Mouse (Mus musculus) hindbrain, embryonic 16.5 days (tissue): Measurements from ENCODE around the gene Axl. TPM values are rescaled to one million over a fixed set of nuclear protein-coding genes. Genes with fewer than 3 reads are reported as not detected.
A peak's percentile ranks its signal among the peaks of the same experiment; 100 is the strongest.
"Not testable (repeated sequence)": the region's sequence is repeated elsewhere in the genome, so short reads cannot be mapped to it uniquely, and the experiment has no call there.

Experiments used
- ATAC-seq: fragments of 200-750 bp; cut with Nextera tagmentation; 2 replicates; pipeline ENCODE4 v1.8.0; 2017; ENCODE audit warnings: moderate TSS enrichment, moderate library complexity
- H3K27ac ChIP-seq: fragments of 300-500 bp; sonication (generic); 2 replicates; pipeline ENCODE4 v1.5.1; 2014; ENCODE audit warnings: low read depth, mild to moderate bottlenecking, control low read depth, low read length, moderate library complexity
- H3K27me3 ChIP-seq: fragments of 300-500 bp; sonication (generic); replicated peaks from 2 replicates; pipeline ENCODE4 v1.6.1; 2014; ENCODE audit warnings: low read length; ENCODE audit not compliant: control insufficient read depth, insufficient read depth
- H3K36me3 ChIP-seq: fragments of 300-500 bp; sonication (generic); 2 replicates; pipeline ENCODE4 v1.6.1; 2014; ENCODE audit warnings: mild to moderate bottlenecking, low read length, moderate library complexity, mixed read lengths; ENCODE audit not compliant: control insufficient read depth, insufficient read depth
- H3K4me1 ChIP-seq: fragments of 300-500 bp; sonication (generic); 2 replicates; pipeline ENCODE4 v1.6.1; 2014; ENCODE audit warnings: low read depth, low read length; ENCODE audit not compliant: control insufficient read depth, insufficient read depth
- H3K4me2 ChIP-seq: fragments of 300-500 bp; sonication (generic); 2 replicates; pipeline ENCODE4 v1.6.1; 2014; ENCODE audit warnings: mild to moderate bottlenecking, low read length, control low read depth, moderate library complexity
- H3K4me3 ChIP-seq: fragments of 300-500 bp; sonication (generic); 2 replicates; pipeline ENCODE4 v1.5.1; 2014; ENCODE audit warnings: mild to moderate bottlenecking, low read length, control low read depth, moderate library complexity
- H3K9ac ChIP-seq: fragments of 300-500 bp; sonication (generic); 2 replicates; pipeline ENCODE4 v1.6.1; 2014; ENCODE audit warnings: low read depth, mild to moderate bottlenecking, control low read depth, low read length, moderate library complexity
- H3K9me3 ChIP-seq: fragments of 300-500 bp; sonication (generic); 2 replicates; pipeline ENCODE4 v1.6.1; 2014; ENCODE audit warnings: mild to moderate bottlenecking, low read length, moderate library complexity; ENCODE audit not compliant: control insufficient read depth
- WGBS: fragments of 180-500 bp; shearing (Covaris S2); extraction: QIAGEN DNeasy Blood & Tissue Kit; methylation state at CpG from one replicate; pipeline ENCODE4 v1.1.7; 2014; 5-methylcytosine and 5-hydroxymethylcytosine counted together
- polyA plus RNA-seq: library from polyadenylated mRNA; unstranded; fragments of >200 nt; fragmentation: Nextera tagmentation; extraction: Ambion mirVana; gene quantifications from 2 replicates; pipeline ENCODE4 v1.2.1, GENCODE M21; 2015

Gene Axl
- polyA plus RNA-seq, 1 experiment from 2014 or later: 18.1 TPM

DNA sequence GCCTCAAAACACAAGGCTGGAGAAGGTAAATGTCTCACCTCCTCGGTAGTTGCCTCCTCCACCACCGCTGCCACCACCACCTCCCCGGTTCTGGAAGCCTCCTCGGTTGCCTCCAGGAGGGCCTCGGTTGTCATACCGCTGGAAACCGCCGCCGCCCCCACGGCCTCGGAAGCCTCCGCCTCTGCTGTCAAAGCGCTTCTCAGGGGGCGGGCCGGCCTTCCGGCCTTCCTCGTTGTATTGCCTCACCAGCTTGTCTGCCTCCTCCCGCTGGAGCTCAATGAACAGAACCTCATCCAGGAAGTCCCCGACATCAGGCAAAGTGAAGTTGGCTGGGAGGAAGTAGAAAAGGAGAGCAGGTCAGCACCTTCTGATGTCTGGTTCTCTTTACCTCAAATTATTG, 62.6 kb downstream of the Axl start:
- H3K4me1 ChIP-seq: no peaks in the 10 kb centered on the region
- ATAC-seq: no peak
- 89% methylated on average over 19 of the region's 19 CpGs for WGBS

DNA sequence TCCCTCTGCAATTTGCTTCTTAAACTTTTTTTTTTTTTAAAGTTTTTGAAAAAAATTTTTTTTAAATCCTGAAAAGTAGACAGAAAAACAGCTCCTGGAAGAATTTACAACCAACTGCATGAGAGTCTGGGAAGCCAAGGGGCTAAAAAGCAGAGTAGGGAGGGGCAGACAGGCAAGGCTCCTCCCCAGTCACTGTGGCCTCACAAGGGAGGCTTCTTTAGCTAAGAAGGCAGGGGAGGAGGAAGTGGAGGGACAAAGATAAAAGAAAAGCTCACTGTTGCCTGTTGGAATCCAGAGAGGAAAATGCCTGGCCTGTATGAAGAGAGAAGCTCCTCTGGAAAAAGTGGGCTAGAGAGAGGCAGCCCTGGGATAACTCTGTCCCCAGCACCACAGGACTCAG, 66.7 kb downstream of the Axl start:
- peaks cover 18% of the 10 kb centered on the region for H3K4me1 ChIP-seq
- not testable (repeated sequence) for H3K9ac ChIP-seq, H3K27ac ChIP-seq, ATAC-seq, H3K4me2 ChIP-seq, H3K9me3 ChIP-seq, H3K27me3 ChIP-seq, H3K4me3 ChIP-seq
- H3K36me3 ChIP-seq: peaks cover 44% of the 10 kb centered on the region

More for the DNA sequence above, 62.6 kb downstream of the Axl start:
- peaks cover 71% of the 10 kb centered on the region for H3K36me3 ChIP-seq
- H3K4me2 ChIP-seq: no peak overlapping the region
- H3K9me3 ChIP-seq: no peaks in the 10 kb centered on the region
- no peak overlapping the region for H3K9ac ChIP-seq
- no peak overlapping the region for H3K27ac ChIP-seq
- no peaks in the 10 kb centered on the region for H3K27me3 ChIP-seq
- no peak overlapping the region for H3K4me3 ChIP-seq

- Histone ChIP-seq H3K27me3 (no peaks in the 10 kb centered on the region), H3K9me3 (no peaks in the 10 kb centered on the region), H3K4me2 (no peak overlapping the region), H3K9ac (no peak overlapping the region), H3K4me3 (no peak overlapping the region), H3K4me1 (peaks cover 18% of the 10 kb centered on the region), H3K27ac (no peak overlapping the region), H3K36me3 (peaks cover 36% of the 10 kb centered on the region)
- 90% methylated on average over 5 of the region's 5 CpGs for WGBS
- no peak for ATAC-seq
Measured at GRCm38 (mm10) chr7:25720760-25721159, 67.7 kb downstream of the Axl start.

GRCm38 (mm10) chr7:25719761-25720610, 68.5 kb downstream of the Axl start:
- peaks cover 18% of the 10 kb centered on the region for H3K4me1 ChIP-seq
- no peaks in the 10 kb centered on the region for H3K27me3 ChIP-seq
- H3K4me3 ChIP-seq: no peak overlapping the region
- H3K9me3 ChIP-seq: no peaks in the 10 kb centered on the region
- H3K9ac ChIP-seq: no peak overlapping the region
- 63% methylated on average over 10 of the region's 10 CpGs for WGBS
- H3K36me3 ChIP-seq: peaks cover 35% of the 10 kb centered on the region
- peak; percentile 53 for ATAC-seq
- H3K27ac ChIP-seq: no peak overlapping the region
- no peak overlapping the region for H3K4me2 ChIP-seq

DNA sequence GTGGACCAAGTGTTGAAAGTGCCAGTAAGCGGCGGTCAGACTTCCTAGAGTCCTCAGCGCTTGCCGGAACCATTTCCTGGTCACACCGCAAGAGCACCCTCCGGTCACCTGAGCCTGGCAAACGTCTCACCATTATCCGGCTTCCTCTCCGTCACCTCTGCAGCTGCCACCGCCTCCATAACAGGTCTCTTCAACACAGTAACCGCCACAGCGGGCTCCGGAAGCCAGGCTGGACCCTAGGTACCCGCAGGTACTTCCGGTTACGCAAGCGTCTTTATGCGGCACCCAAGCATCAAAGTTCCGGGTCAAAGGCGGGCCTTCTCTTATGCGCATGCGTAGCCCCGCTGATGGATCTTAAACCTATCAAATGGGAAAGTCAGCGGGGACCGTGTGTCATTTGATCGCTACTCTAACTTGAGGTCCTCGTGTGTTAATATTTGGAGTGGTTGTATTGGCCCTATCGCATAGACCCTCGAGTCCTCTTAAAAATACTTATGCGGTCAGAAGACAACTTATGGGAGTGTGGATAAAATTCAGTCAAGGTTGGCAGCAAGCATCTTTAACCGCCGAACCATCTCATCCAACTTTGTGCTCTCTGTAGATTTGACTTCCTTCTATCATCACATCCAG, 69.6 kb downstream of the Axl start, which contains the start of gene Ccdc97:
Gene Ccdc97 (minus strand): TSS at position 301 of the 630 bp plus-strand sequence.
- WGBS: 5% methylated on average over 32 of the region's 32 CpGs
- Histone ChIP-seq H3K4me2 (peak within 1 kb of the TSS; percentile 81), H3K4me3 (peak within 1 kb of the TSS; percentile 62), H3K9ac (peak within 1 kb of the TSS; percentile 68), H3K36me3 (peaks cover 36% of the 10 kb centered on the region), H3K27me3 (no peaks in the 10 kb centered on the region), H3K4me1 (peaks cover 18% of the 10 kb centered on the region), H3K9me3 (no peaks in the 10 kb centered on the region), H3K27ac (peak within 1 kb of the TSS; percentile 68)
- ATAC-seq: peak; percentile 90

DNA sequence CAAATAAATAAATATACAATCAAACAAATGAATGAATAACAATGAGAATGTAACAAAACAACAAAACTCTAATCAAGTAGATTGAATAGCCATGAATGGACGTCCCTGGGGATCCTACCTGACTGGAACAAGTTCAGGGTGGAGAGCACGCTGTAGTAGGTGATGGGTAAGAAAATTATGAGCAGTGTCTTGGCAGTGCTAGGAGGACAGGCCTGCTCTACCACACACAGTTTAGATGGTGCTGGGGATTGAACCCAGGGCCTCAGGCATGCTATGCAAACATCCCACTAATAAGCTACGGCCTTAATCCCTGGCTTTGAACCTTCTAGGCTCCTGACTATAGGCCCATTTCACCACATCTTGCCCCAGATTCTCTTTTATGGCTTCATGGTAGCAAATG, 71.0 kb downstream of the Axl start:
- Histone ChIP-seq H3K4me1 (peaks cover 18% of the 10 kb centered on the region), H3K36me3 (peaks cover 38% of the 10 kb centered on the region), H3K27me3 (no peaks in the 10 kb centered on the region), H3K27ac (no peak overlapping the region), H3K9me3 (no peaks in the 10 kb centered on the region), H3K4me3 (no peak overlapping the region), H3K9ac (no peak overlapping the region), H3K4me2 (no peak overlapping the region; the same call in 1 of the 2 replicates)
- WGBS: 91% methylated on average over 3 of the region's 3 CpGs
- ATAC-seq: no peak

GRCm38 (mm10) chr7:25715731-25716271, 72.7 kb downstream of the Axl start:
- Histone ChIP-seq H3K4me3 (no peak overlapping the region), H3K4me2 (no peak overlapping the region), H3K27me3 (no peaks in the 10 kb centered on the region), H3K27ac (no peak overlapping the region), H3K36me3 (peaks cover 33% of the 10 kb centered on the region), H3K9me3 (no peaks in the 10 kb centered on the region), H3K9ac (no peak overlapping the region), H3K4me1 (peaks cover 19% of the 10 kb centered on the region)
- no peak for ATAC-seq
- 94% methylated on average over 22 of the region's 22 CpGs for WGBS

DNA sequence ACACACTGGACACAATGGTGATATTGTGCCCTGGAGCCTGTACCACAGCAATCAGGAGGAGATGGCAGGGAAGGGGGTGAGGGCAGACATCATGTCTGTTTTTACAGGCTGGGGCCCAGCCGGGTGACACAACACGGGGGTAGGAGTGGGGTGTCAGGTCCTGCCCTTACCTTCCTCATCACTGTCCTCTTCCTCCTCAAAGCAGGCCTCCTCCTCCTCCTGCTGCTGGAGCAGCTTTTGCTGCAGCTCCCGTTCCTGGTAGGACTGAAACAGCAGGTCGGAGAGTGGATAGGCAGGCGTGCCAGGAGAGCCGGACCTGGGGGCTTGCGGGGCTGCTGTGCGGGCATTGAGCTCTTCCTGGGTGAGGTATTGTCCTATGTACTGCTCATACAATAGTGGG, 73.9 kb downstream of the Axl start:
- ATAC-seq: no peak
- 92% methylated on average over 8 of the region's 8 CpGs for WGBS
- Histone ChIP-seq H3K27ac (no peak overlapping the region), H3K4me1 (peaks cover 24% of the 10 kb centered on the region), H3K4me3 (no peak overlapping the region), H3K9me3 (no peaks in the 10 kb centered on the region), H3K27me3 (no peaks in the 10 kb centered on the region), H3K4me2 (no peak overlapping the region), H3K36me3 (peaks cover 32% of the 10 kb centered on the region), H3K9ac (no peak overlapping the region)

GRCm38 (mm10) chr7:25712801-25713200, 75.7 kb downstream of the Axl start:
- H3K4me3 ChIP-seq: no peak overlapping the region
- peaks cover 32% of the 10 kb centered on the region for H3K36me3 ChIP-seq
- 85% methylated on average over 9 of the region's 9 CpGs for WGBS
- ATAC-seq: no peak
- peaks cover 14% of the 10 kb centered on the region for H3K4me1 ChIP-seq
- H3K27ac ChIP-seq: no peak overlapping the region
- no peak overlapping the region for H3K4me2 ChIP-seq
- no peaks in the 10 kb centered on the region for H3K27me3 ChIP-seq
- no peaks in the 10 kb centered on the region for H3K9me3 ChIP-seq
- H3K9ac ChIP-seq: no peak overlapping the region
